In the genomic region with DNA sequence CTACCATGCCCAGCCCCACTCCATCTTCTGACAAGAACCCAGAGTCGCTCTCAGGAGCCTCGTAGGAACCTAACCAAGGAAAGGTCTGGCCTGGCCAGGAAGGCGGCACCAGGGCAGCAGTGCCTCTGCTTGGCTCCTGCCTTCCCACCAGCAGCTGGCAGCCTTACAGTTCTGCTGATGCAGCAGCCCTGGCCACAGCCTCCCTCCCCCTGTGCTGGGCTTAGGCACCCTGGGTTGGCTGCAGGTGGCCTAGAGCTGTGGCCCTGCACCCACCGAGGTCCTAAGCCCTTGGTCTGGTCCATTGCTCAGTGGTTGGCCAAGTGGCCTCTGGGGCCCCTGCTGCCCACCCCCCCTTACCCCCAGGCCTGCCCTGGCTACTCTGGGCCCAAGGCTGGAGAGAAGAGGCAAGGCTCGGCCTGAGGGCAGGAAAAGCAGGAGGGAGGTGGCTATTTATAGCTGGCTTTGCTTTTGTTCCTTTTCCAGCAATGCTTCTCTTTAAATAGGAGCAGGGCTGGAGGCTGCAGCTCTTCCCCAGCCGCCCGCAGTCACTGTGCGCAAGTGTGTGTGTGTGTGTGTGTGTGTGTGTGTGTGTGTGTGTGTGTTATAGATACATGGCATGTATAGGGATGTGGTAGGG, we compare ENCODE assay signal across 8 mouse cellular contexts. TPM values are rescaled to one million over a fixed set of nuclear protein-coding genes. Genes with fewer than 3 reads are reported as not detected.
DNase-seq lines count a peak whose midpoint lies in the region; ATAC-seq and TF ChIP-seq lines count a peak whose summit lies in the region.

No protein-coding gene starts in this region.

- peak overlapping the region; percentile 95 for H3K27ac ChIP-seq in cerebellum, adult 2 months (ENCODE audit: insufficient read depth, low read length)
- peak overlapping the region; percentile 73 for H3K27ac ChIP-seq in midbrain, embryonic 15.5 days

- no peaks in the 10 kb centered on the region for H3K9me3 ChIP-seq in midbrain, embryonic 15.5 days

- H3K9ac ChIP-seq in midbrain, embryonic 15.5 days: no peak overlapping the region

- intact Hi-C loops in left cerebral cortex, postnatal 25 days (cut with DNase I): no loop called here

- H3K4me2 ChIP-seq in midbrain, embryonic 15.5 days: no peak overlapping the region

- WGBS in cerebellum, adult 2 months: 22% methylated on average over 8 of the region's 8 CpGs
- WGBS in midbrain, embryonic 15.5 days: 32% methylated on average over 8 of the region's 8 CpGs

- H3K36me3 ChIP-seq in midbrain, embryonic 15.5 days (replicated peaks): no peaks in the 10 kb centered on the region

- peak; percentile 54 to 72 for DNase-seq in left cerebral cortex, postnatal 25 days (ENCODE audit: low spot score in 2 of 2)
- DNase-seq in left cerebral cortex, adult 8-10 months (ENCODE audit: low spot score in 2 of 2): no peak
- DNase-seq in cerebellum, adult 2 months: peak; percentile 74 to 81
- DNase-seq in gastrocnemius, postnatal 25 days: peak; percentile 72
- DNase-seq in kidney, adult 9 months: peak; percentile 81
- DNase-seq in urinary bladder, adult 2 months (ENCODE audit: low spot score): no peak

- no peaks in the 10 kb centered on the region for H3K27me3 ChIP-seq in cerebellum, adult 2 months (ENCODE audit: control insufficient read depth, insufficient read depth, low read length)
- no peaks in the 10 kb centered on the region for H3K27me3 ChIP-seq in midbrain, embryonic 15.5 days (replicated peaks)

- peak; percentile 18; the same call in 1 of the 2 replicates for TF ChIP-seq POLR2A in cerebellum, adult 2 months (IDR thresholded peaks at IDR 0.05; ENCODE audit: borderline replicate concordance, insufficient read depth, low read length)

- peaks cover 61% of the 10 kb centered on the region for H3K4me1 ChIP-seq in cerebellum, adult 2 months (ENCODE audit: control insufficient read depth, insufficient read depth, low read length)
- H3K4me1 ChIP-seq in midbrain, embryonic 15.5 days: peaks cover 69% of the 10 kb centered on the region

- peak; percentile 34; the same call in 1 of the 2 replicates for ATAC-seq in midbrain, embryonic 15.5 days (replicated peaks)
- ATAC-seq in monocyte, adult 5-6 weeks (replicated peaks; ENCODE audit: insufficient number of reproducible peaks, low FRiP score, low TSS enrichment, poor library complexity, severe bottlenecking): no peak

- H3K4me3 ChIP-seq in cerebellum, adult 2 months (replicated peaks; ENCODE audit: insufficient read depth, low read depth, low read length): no peak overlapping the region
- H3K4me3 ChIP-seq in midbrain, embryonic 15.5 days: no peak overlapping the region

- TF ChIP-seq CTCF in cerebellum, adult 2 months (IDR thresholded peaks at IDR 0.05; ENCODE audit: borderline replicate concordance, insufficient read depth, low read depth, low read length): no peak

RNA-seq across cellular contexts. Expression of gene Rtn4rl1, which starts 18.6 kb away (rescaled TPM):
- total RNA-seq in left cerebral cortex, postnatal 25 days (2021): 10 to 100 TPM; 76.5 to 90.2 TPM
- 10 to 100 TPM; 67.2 to 72.6 (median 67.9) TPM for total RNA-seq in left cerebral cortex, adult 8-10 months (2022)
- 23.9 and 28.6 TPM in 2 replicates for polyA plus RNA-seq in cerebellum, adult 2 months (2012; rRNA removed)
- total RNA-seq in gastrocnemius, postnatal 25 days (2021): 1 to 10 TPM in 1 of 2 experiments, under 1 TPM in 1; 1.00 to 1.7 TPM
- polyA plus RNA-seq in midbrain, embryonic 15.5 days (2015; fragmentation: Nextera tagmentation; extraction: Ambion mirVana): 15.7 and 18.3 TPM in 2 replicates
- total RNA-seq in monocyte, adult 5-6 weeks (2017): 1.5 to 3.6 TPM (median 2.2 TPM) in 3 replicates
- polyA plus RNA-seq in urinary bladder, adult 2 months (2012; rRNA removed): 23.3 and 34.8 TPM in 2 replicates

RNA-seq across cellular contexts. Expression of gene Dph1, which starts 21.1 kb away (rescaled TPM):
- total RNA-seq in left cerebral cortex, postnatal 25 days (2021): 10 to 100 TPM; 26.9 to 27.2 TPM
- total RNA-seq in left cerebral cortex, adult 8-10 months (2022): 10 to 100 TPM; 22.7 to 28.7 (median 27.0) TPM
- 18.6 and 19.3 TPM in 2 replicates for polyA plus RNA-seq in cerebellum, adult 2 months (2012; rRNA removed)
- total RNA-seq in gastrocnemius, postnatal 25 days (2021): 1 to 10 TPM; 5.6 to 5.8 TPM
- 13.1 and 14.0 TPM in 2 replicates for polyA plus RNA-seq in midbrain, embryonic 15.5 days (2015; fragmentation: Nextera tagmentation; extraction: Ambion mirVana)
- total RNA-seq in monocyte, adult 5-6 weeks (2017): 3.0 to 22.9 TPM (median 3.2 TPM) in 3 replicates
- 20.1 and 26.6 TPM in 2 replicates for polyA plus RNA-seq in urinary bladder, adult 2 months (2012; rRNA removed)

RNA-seq across cellular contexts. Expression of gene Ovca2, which starts 33.5 kb away (rescaled TPM):
- total RNA-seq in left cerebral cortex, postnatal 25 days (2021): 10 to 100 TPM; 12.4 to 13.9 TPM
- 10 to 100 TPM; 12.8 to 13.5 (median 13.2) TPM for total RNA-seq in left cerebral cortex, adult 8-10 months (2022)
- polyA plus RNA-seq in cerebellum, adult 2 months (2012; rRNA removed): 15.3 and 16.3 TPM in 2 replicates
- 1 to 10 TPM; 2.8 to 3.3 TPM for total RNA-seq in gastrocnemius, postnatal 25 days (2021)
- 15.4 and 18.3 TPM in 2 replicates for polyA plus RNA-seq in midbrain, embryonic 15.5 days (2015; fragmentation: Nextera tagmentation; extraction: Ambion mirVana)
- 8.5 to 15.8 TPM (median 9.5 TPM) in 3 replicates for total RNA-seq in monocyte, adult 5-6 weeks (2017)
- polyA plus RNA-seq in urinary bladder, adult 2 months (2012; rRNA removed): 16.0 and 19.9 TPM in 2 replicates

RNA-seq across cellular contexts. Expression of gene Hic1, which starts 42.8 kb away (rescaled TPM):
- 1 to 10 TPM; 3.3 to 3.5 TPM for total RNA-seq in left cerebral cortex, postnatal 25 days (2021)
- total RNA-seq in left cerebral cortex, adult 8-10 months (2022): 1 to 10 TPM; 3.2 to 3.7 (median 3.4) TPM
- 3.0 and 3.7 TPM in 2 replicates for polyA plus RNA-seq in cerebellum, adult 2 months (2012; rRNA removed)
- total RNA-seq in gastrocnemius, postnatal 25 days (2021): 1 to 10 TPM; 5.7 to 5.9 TPM
- 2.8 and 3.2 TPM in 2 replicates for polyA plus RNA-seq in midbrain, embryonic 15.5 days (2015; fragmentation: Nextera tagmentation; extraction: Ambion mirVana)
- 0.11 to 0.95 TPM (median 0.78 TPM) in 3 replicates for total RNA-seq in monocyte, adult 5-6 weeks (2017)
- 16.9 and 20.7 TPM in 2 replicates for polyA plus RNA-seq in urinary bladder, adult 2 months (2012; rRNA removed)

Comparison
In these comparisons a context has a peak if more than half of its experiments do, and no peak if none do; other contexts are left out.
1. DNase-seq: peak in left cerebral cortex, postnatal 25 days (2 of 2), cerebellum, adult 2 months (2 of 2), gastrocnemius, postnatal 25 days (single experiment) and kidney, adult 9 months (single experiment); none in left cerebral cortex, adult 8-10 months (0 of 2) and urinary bladder, adult 2 months (single experiment).
2. RNA of gene Rtn4rl1, which starts 18.6 kb away (total RNA-seq): 76.5 to 90.2 TPM in left cerebral cortex, postnatal 25 days and 67.2 to 72.6 TPM in left cerebral cortex, adult 8-10 months; 1.5 to 3.6 TPM in monocyte, adult 5-6 weeks and 1.00 to 1.7 TPM in gastrocnemius, postnatal 25 days; every median in the first group is over 10 times any median in the second.